Mouse (Mus musculus) bone marrow macrophage, adult 2 months (primary cell): ENCODE measurements around the gene Ykt6. TPM values are rescaled to one million over a fixed set of nuclear protein-coding genes. Genes with fewer than 3 reads are reported as not detected.
A peak's percentile ranks its signal among the peaks of the same experiment; 100 is the strongest.
"Not testable (repeated sequence)": the region's sequence is repeated elsewhere in the genome, so short reads cannot be mapped to it uniquely, and the experiment has no call there.

ENCODE experiments used
- H3K27ac ChIP-seq: 2 replicates; pipeline ENCODE4 v1.5.1; 2012; ENCODE audit warnings: low read depth, low read length; ENCODE audit not compliant: insufficient read depth
- H3K4me1 ChIP-seq: 2 replicates; pipeline ENCODE4 v1.6.1; 2012; ENCODE audit warnings: low read length; ENCODE audit not compliant: control insufficient read depth, insufficient read depth
- H3K4me3 ChIP-seq: 2 replicates; pipeline ENCODE4 v1.5.1; 2012; ENCODE audit warnings: mild to moderate bottlenecking, low read length, moderate library complexity; ENCODE audit not compliant: insufficient read depth
- CTCF ChIP-seq: IDR thresholded peaks from 2 replicates; pipeline ENCODE4 v1.5.1; 2012; ENCODE audit warnings: low read depth, mild to moderate bottlenecking, low read length, moderate library complexity
- POLR2A ChIP-seq: IDR thresholded peaks from 2 replicates; pipeline ENCODE4 v1.6.1; 2012; ENCODE audit warnings: mild to moderate bottlenecking, low read depth, low read length, borderline replicate concordance
- polyA plus RNA-seq: library from polyadenylated mRNA; stranded (reverse); fragments of >200 nt; gene quantifications from 2 replicates; pipeline ENCODE4 v1.2.4, GENCODE M21; 2012; ENCODE audit not compliant: missing spikeins, insufficient read depth, insufficient read length

Gene Ykt6
- polyA plus RNA-seq, 1 experiment, result 50.0 TPM

DNA sequence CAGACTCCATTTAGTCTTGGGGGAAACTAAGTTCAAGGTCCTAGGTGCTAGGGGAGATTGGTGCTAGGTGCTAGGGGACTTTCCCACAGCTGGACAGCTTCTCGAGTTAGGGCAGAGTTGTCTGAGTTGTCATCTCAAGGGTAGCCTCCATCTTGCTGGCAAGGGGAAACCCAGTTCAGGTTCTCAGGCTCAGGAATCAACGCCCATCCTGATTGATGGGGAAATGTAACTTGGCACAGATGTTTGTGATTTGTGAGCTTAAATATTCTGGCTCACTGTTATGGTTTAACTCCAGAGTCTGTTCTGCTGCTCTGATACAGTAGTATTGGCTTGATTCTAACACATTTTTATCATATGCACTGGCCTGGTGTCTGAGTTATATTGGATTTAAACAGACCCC is 37.4 kb upstream of the Ykt6 start:
- no peak for TF ChIP-seq CTCF
- no peak for TF ChIP-seq POLR2A
- H3K4me1 ChIP-seq, result peaks cover 3% of the 10 kb centered on the region; the same call in 1 of the 2 replicates
- no peak overlapping the region for H3K27ac ChIP-seq
- H3K4me3 ChIP-seq, result no peak overlapping the region

DNA sequence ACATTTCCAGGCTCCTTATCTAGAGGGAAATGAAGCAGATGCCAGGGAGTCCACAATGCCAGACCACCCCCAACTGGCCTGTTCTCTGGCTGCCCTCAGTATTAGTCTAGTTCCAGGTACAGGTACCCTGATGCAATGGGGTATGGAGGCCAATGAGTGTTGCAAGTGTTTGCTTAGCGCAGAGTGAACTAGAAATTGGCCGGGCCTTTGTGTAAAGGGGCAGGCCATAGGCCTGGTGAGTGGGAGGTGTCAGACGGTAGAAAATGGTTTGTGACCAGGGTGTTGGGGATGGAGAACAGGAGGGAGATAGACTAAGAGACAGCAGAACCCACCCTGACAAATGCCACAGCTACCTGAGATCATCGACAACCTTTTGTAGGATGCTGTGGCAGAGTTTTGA is 35.9 kb upstream of the Ykt6 start:
- peaks cover 3% of the 10 kb centered on the region; the same call in 1 of the 2 replicates for H3K4me1 ChIP-seq
- H3K4me3 ChIP-seq, result no peak overlapping the region
- no peak for TF ChIP-seq POLR2A
- no peak for TF ChIP-seq CTCF
- H3K27ac ChIP-seq, result no peak overlapping the region

- no peak overlapping the region for H3K27ac ChIP-seq
These were observed 35.1 kb upstream of the Ykt6 start for GRCm38 (mm10) chr11:5920323-5920960.

DNA sequence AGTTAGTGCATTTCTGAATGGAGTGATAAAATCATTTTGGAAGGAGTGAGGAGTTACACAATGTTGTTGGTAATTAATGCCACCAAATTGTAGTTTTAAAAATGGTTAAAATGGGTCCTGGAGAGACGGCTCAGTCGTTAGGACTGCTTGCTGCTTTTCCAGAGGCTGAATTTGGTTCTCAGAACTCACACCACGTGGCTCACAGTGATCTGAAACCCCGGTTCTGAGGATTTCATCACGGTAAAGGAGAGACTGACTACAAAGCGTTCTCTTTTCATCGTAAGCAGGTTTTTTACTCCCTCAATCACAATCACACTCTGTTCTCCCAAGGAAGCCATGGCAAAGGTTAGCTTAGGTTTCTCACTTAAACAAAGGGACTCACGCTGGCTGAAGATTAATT is 30.8 kb upstream of the Ykt6 start:
- H3K27ac ChIP-seq, result no peak overlapping the region
- H3K4me3 ChIP-seq, result no peak overlapping the region
- TF ChIP-seq POLR2A (no peak), CTCF (no peak)
- H3K4me1 ChIP-seq, result no peaks in the 10 kb centered on the region

More at GRCm38 (mm10) chr11:5920323-5920960, 35.1 kb upstream of the Ykt6 start:
- Histone ChIP-seq H3K4me3 (no peak overlapping the region), H3K4me1 (peaks cover 3% of the 10 kb centered on the region; the same call in 1 of the 2 replicates)
- TF ChIP-seq POLR2A, result no peak
- no peak for TF ChIP-seq CTCF

DNA sequence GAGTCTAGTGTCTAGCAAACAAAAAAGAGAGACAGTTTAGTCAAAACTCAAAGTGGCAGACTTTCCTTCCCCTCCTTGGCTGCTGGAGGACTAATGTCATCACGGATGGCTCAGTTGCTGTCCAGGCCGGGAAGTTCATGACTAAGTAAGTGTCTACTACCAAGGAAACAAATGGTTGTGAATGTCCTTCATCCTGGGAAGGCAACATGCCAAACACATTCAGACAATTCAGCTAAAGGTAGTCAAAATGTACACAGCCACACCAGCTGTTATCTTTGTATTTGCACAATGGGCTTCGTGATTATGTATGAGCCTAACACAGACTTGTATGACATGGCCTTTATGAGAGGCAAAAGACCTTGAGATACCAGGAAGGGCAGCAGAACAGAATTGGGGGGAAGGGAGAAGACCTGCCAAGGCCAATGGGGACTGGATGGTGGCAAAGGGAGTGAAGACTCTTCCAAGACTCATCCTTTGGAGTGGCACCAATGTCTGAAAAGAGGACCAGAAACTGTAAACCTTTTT is 28.7 kb upstream of the Ykt6 start:
- H3K4me3 ChIP-seq, result no peak overlapping the region
- no peaks in the 10 kb centered on the region for H3K4me1 ChIP-seq
- H3K27ac ChIP-seq, result no peak overlapping the region
- TF ChIP-seq CTCF (no peak), POLR2A (no peak)

- Histone ChIP-seq H3K4me1 (no peaks in the 10 kb centered on the region), H3K4me3 (no peak overlapping the region), H3K27ac (no peak overlapping the region)
- TF ChIP-seq CTCF, result no peak
- no peak for TF ChIP-seq POLR2A
These were observed 24.9 kb upstream of the Ykt6 start for GRCm38 (mm10) chr11:5930578-5930977.

- H3K4me1 ChIP-seq, H3K27ac ChIP-seq, H3K4me3 ChIP-seq: not testable (repeated sequence)
These were observed 23.5 kb upstream of the Ykt6 start for GRCm38 (mm10) chr11:5931947-5932346.

DNA sequence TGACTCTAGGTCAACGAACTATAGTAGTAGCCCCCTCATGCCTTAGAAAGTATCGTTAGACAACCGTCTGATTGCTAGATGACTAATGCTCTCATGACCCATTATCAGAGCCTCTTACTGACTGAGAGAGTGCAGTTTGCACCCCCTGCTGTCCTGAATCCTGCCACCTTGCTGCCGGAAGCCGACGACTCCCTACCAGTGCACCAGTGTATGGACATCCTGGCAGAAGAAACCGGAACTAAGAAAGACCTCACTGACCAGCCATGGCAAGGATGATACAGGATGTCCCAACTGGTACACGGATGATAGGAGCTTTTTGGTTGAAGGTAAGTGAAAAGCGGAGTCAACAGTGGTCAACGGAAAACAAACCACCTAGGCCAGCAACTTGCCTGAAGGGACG is 21.0 kb upstream of the Ykt6 start:
- not testable (repeated sequence) for H3K4me3 ChIP-seq, H3K27ac ChIP-seq, H3K4me1 ChIP-seq

DNA sequence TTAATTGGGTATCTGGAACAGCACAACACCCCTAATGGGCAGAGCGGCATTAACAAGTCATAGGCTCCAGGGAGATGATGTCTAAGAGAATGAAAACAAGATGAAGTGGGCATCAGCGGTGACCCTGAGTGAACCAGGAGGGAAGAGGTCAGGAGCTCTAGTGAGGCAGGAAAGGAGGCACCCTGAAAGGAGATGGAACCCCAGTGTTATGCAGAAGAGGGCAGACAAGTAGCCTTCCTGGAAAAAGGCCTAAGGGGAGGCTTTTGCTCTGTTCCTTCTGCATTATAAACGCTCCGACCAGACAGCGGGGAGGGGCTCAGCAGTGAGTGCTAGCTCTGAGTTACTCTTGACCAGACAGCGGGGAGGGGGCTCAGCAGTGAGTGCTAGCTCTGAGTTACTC is 12.5 kb upstream of the Ykt6 start:
- TF ChIP-seq POLR2A (no peak), CTCF (no peak)
- no peak overlapping the region for H3K4me3 ChIP-seq

GRCm38 (mm10) chr11:5945096-5945495 is 10.4 kb upstream of the Ykt6 start:
- H3K4me3 ChIP-seq, result no peak overlapping the region
- TF ChIP-seq POLR2A, result no peak
- TF ChIP-seq CTCF, result 0 out of 2 replicates have a peak, but pooled peaks have one; percentile 10
- no peak overlapping the region for H3K27ac ChIP-seq
- peaks cover 14% of the 10 kb centered on the region for H3K4me1 ChIP-seq

More for the DNA sequence above, 12.5 kb upstream of the Ykt6 start:
- Histone ChIP-seq H3K4me1 (peaks cover 10% of the 10 kb centered on the region), H3K27ac (no peak overlapping the region)

GRCm38 (mm10) chr11:5947796-5948195 is 7.7 kb upstream of the Ykt6 start:
- no peak overlapping the region for H3K4me3 ChIP-seq
- H3K27ac ChIP-seq, result no peak overlapping the region
- TF ChIP-seq POLR2A (no peak), CTCF (no peak)
- H3K4me1 ChIP-seq, result peaks cover 16% of the 10 kb centered on the region
